Mouse (Mus musculus) hindbrain, embryonic 12.5 days (tissue): ENCODE data around the gene Sdr42e1. TPM values are rescaled to one million over a fixed set of nuclear protein-coding genes. Genes with fewer than 3 reads are reported as not detected.

Source experiments
- ATAC-seq: fragments of 200-750 bp; cut with Nextera tagmentation; 2 replicates; pipeline ENCODE4 v1.8.0; 2017; ENCODE audit warnings: moderate TSS enrichment; ENCODE audit not compliant: low FRiP score
- H3K27ac ChIP-seq: fragments of 300-500 bp; sonication (generic); 2 replicates; pipeline ENCODE4 v1.5.1; 2016; ENCODE audit warnings: mild to moderate bottlenecking
- H3K27me3 ChIP-seq: fragments of 300-500 bp; sonication (generic); 2 replicates; pipeline ENCODE4 v1.6.1; 2016; ENCODE audit warnings: mild to moderate bottlenecking
- H3K36me3 ChIP-seq: fragments of 300-500 bp; sonication (generic); 2 replicates; pipeline ENCODE4 v1.6.1; 2016; ENCODE audit warnings: mild to moderate bottlenecking
- H3K4me1 ChIP-seq: fragments of 300-500 bp; sonication (generic); 2 replicates; pipeline ENCODE4 v1.6.1; 2016
- H3K4me2 ChIP-seq: fragments of 300-500 bp; sonication (generic); replicated peaks from 2 replicates; pipeline ENCODE4 v1.6.1; 2016; ENCODE audit warnings: mild to moderate bottlenecking
- H3K4me3 ChIP-seq: fragments of 300-500 bp; sonication (generic); 2 replicates; pipeline ENCODE4 v1.5.1; 2016; ENCODE audit warnings: mild to moderate bottlenecking
- H3K9ac ChIP-seq: fragments of 300-500 bp; sonication (generic); 2 replicates; pipeline ENCODE4 v1.6.1; 2016; ENCODE audit warnings: mild to moderate bottlenecking, moderate library complexity
- H3K9me3 ChIP-seq: fragments of 300-500 bp; sonication (generic); replicated peaks from 2 replicates; pipeline ENCODE4 v1.6.1; 2016; ENCODE audit warnings: mild to moderate bottlenecking
- WGBS: fragments of 180-500 bp; shearing (Covaris S2); methylation state at CpG from one replicate; pipeline ENCODE4 v1.1.7; 2016; 5-methylcytosine and 5-hydroxymethylcytosine counted together
- polyA plus RNA-seq: library from polyadenylated mRNA; unstranded; fragments of >200 nt; fragmentation: Nextera tagmentation; extraction: Ambion mirVana; gene quantifications from 2 replicates; pipeline ENCODE4 v1.2.1, GENCODE M21; 2016

Sdr42e1 gene
- polyA plus RNA-seq = 0.93 and 1.2 TPM in 2 replicates

DNA sequence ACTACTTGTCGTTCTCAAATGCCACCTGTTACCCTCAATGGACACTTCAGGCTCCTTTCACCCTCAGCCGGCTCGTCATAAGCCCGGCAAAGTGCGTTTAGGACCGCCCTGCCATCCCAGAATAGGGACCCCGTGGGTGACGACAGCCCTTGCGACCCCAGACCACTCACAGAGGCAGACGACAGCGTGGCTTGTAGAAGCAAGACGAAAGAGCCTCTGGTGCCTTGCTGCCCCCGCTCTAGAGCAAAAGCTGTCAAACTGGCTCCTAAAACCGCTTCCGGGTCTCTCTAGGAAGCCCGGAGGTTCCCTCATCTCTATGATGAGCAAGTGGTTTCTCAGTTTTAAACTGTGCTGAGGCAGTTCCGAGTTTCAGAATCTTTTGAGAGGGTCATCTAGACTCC is at the start of gene Sdr42e1:
Gene Sdr42e1, minus strand, starts transcription at position 260 of the 401 bp plus-strand sequence.
- WGBS = 14% methylated on average over 17 of the region's 17 CpGs
- H3K9me3 ChIP-seq = no peaks in the 10 kb centered on the region
- H3K27ac ChIP-seq = no peak within 1 kb of the TSS
- H3K4me2 ChIP-seq = peak within 1 kb of the TSS; percentile 61
- ATAC-seq = no peak
- H3K9ac ChIP-seq = no peak within 1 kb of the TSS
- peak within 1 kb of the TSS; percentile 40 for H3K4me3 ChIP-seq
- no peaks in the 10 kb centered on the region for H3K4me1 ChIP-seq
- H3K27me3 ChIP-seq = no peaks in the 10 kb centered on the region
- H3K36me3 ChIP-seq = no peaks in the 10 kb centered on the region

DNA sequence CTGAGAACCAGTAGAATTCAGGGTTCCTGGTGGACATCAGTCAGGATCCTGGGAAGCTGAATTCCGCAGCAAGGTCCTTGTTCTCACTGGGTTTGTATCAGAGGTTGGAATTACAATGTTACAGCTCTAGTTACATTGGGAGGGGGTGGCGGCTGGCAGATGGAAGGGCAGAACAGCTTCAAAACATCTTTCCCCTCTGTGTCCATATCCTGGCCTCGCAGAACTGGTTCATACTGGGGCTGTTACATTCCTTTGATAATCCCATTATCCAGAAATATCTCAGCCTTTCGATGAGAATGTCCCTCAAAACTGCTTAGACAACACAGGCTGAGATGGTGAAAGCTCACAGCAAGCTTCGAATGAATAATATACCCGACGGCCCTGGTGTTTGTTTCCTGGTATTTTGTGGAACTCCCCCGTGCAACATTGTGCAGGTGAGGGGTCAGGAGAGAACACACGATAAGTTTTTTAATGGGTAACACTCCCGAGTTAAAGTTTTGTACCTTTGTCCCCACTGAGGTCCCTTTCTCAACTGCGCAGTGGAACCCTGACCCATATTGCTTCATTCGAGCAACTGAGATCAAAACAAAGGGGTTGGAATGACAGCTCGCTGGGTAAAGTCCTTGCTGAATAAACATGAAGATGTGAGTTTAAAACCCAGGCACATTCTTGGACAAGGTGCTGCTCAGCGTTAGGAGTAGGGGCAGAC is 44.8 kb upstream of the Sdr42e1 start:
- no peaks in the 10 kb centered on the region for H3K4me1 ChIP-seq
- WGBS = 74% methylated on average over 14 of the region's 14 CpGs
- no peak overlapping the region for H3K27ac ChIP-seq
- no peaks in the 10 kb centered on the region for H3K9me3 ChIP-seq
- no peak for ATAC-seq
- H3K27me3 ChIP-seq = no peaks in the 10 kb centered on the region
- H3K36me3 ChIP-seq = no peaks in the 10 kb centered on the region
- no peak overlapping the region for H3K9ac ChIP-seq
- no peak overlapping the region for H3K4me2 ChIP-seq
- no peak overlapping the region for H3K4me3 ChIP-seq

DNA sequence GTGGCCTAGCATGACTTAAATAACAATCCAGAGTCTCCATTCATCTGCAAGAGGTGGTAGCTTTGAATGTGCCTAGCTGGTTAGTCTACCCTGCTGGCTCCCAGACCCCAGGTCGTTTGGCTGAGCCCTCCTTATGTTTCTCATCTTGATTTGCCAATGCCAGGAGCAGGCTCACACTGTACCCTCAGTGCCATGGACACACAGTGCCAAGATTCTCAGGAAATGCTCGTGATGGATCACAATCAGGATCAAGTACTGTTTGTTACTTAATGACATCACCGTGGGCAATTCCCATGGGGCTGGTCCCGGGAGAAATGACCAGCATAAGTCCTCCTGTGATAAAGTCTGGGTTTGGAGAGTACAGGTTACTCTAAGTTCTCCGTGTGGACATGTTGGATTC is 42.4 kb upstream of the Sdr42e1 start:
- ATAC-seq = no peak
- no peak overlapping the region for H3K4me2 ChIP-seq
- H3K9me3 ChIP-seq = no peaks in the 10 kb centered on the region
- WGBS = 72% methylated on average over 5 of the region's 5 CpGs
- H3K9ac ChIP-seq = no peak overlapping the region
- H3K27ac ChIP-seq = no peak overlapping the region
- H3K36me3 ChIP-seq = no peaks in the 10 kb centered on the region
- no peaks in the 10 kb centered on the region for H3K27me3 ChIP-seq
- H3K4me1 ChIP-seq = no peaks in the 10 kb centered on the region; the same call in 1 of the 2 replicates
- H3K4me3 ChIP-seq = no peak overlapping the region

DNA sequence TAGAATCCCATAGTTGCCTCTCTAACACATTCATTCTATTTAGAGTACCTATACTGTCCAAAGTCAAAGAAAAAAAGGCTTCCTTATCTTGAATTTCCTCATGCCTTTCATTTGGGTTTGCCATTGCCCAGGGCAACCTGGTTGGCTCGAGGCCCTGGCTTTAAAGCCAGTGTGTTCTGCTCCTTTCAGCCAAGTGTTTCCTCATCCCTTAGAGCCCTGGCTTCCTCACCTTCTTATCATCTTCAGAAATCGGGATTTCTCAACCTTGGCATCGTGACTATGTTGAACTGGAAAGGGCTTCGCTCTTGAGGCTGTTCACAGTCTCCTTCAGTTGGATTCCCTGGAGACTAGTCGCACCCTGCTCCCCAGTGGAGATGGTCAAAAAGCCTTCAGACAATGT is 41.1 kb upstream of the Sdr42e1 start:
- Histone ChIP-seq H3K9me3 (no peaks in the 10 kb centered on the region), H3K27ac (no peak overlapping the region), H3K4me3 (no peak overlapping the region), H3K4me2 (no peak overlapping the region), H3K9ac (no peak overlapping the region), H3K27me3 (no peaks in the 10 kb centered on the region), H3K4me1 (no peaks in the 10 kb centered on the region; the same call in 1 of the 2 replicates), H3K36me3 (no peaks in the 10 kb centered on the region)
- WGBS = 90% methylated on average over 5 of the region's 5 CpGs
- ATAC-seq = no peak

DNA sequence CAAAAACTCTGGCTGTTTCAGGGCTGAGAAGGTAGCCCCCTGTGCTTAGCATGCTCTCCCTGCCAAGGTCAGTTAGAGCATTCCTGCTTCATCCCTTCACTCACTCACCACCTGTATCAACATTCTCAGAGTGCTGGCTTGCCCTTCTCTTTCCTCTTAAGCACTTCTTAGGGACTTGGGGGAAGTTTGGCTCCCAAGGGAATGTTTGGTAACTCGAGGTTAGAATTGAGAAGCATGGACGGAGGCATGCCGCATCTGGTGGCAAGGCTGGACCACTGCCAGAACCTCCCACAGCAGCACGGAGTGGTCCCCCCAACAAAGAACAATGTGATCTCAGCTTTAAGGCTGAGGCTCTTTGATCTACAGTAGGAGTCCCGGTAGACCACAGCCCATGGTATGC is 38.7 kb upstream of the Sdr42e1 start:
- no peak for ATAC-seq
- Histone ChIP-seq H3K36me3 (no peaks in the 10 kb centered on the region), H3K4me2 (no peak overlapping the region), H3K9me3 (no peaks in the 10 kb centered on the region), H3K4me1 (no peaks in the 10 kb centered on the region; the same call in 1 of the 2 replicates), H3K9ac (no peak overlapping the region), H3K4me3 (no peak overlapping the region), H3K27ac (no peak overlapping the region), H3K27me3 (no peaks in the 10 kb centered on the region)
- WGBS = 46% methylated on average over 5 of the region's 5 CpGs

DNA sequence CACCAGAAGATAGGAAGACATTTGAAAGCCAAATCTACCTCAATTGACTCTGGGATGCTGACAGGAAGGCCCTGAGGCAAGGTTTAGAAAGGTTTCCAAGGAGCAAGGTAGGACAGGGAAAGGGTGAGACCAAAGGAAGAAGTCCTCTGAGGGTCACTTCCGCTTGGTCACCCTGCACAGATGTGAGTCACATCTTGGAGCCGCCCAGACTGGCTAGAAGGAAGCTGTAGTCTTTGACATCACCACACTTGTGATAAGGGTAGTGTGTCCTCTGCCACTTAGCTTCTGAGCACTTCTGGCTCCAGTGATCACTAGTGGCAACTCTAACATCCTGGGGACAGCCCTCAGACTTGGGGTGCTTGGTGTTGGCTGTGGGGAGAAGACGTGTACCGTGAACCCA is 32.7 kb upstream of the Sdr42e1 start:
- H3K4me1 ChIP-seq = peaks cover 9% of the 10 kb centered on the region; the same call in 1 of the 2 replicates
- no peak overlapping the region for H3K4me2 ChIP-seq
- no peaks in the 10 kb centered on the region for H3K36me3 ChIP-seq
- no peaks in the 10 kb centered on the region for H3K9me3 ChIP-seq
- H3K9ac ChIP-seq = no peak overlapping the region
- no peak for ATAC-seq
- H3K27me3 ChIP-seq = no peaks in the 10 kb centered on the region
- H3K27ac ChIP-seq = no peak overlapping the region
- H3K4me3 ChIP-seq = no peak overlapping the region
- 85% methylated on average over 4 of the region's 4 CpGs for WGBS

DNA sequence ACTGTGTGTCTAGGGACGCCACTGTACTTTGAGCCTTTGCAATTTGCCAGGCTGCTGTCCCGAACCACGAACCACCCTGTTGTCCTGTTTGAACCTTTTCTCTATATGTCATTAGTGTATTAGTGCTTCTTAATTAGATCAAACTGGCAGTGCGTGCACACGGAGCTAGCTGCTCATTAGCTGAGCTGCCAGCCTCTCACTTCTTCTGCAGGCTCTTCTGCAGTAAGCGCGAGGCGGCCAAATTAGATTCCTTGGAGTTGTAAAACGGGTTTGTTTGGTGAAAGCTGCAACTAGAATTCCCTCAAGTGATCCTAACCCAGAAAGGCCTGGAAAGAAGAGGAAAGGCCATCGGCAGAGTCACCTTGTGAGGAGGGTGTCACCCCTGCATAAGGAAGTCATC is 29.2 kb upstream of the Sdr42e1 start:
- H3K4me3 ChIP-seq = no peak overlapping the region
- H3K27me3 ChIP-seq = no peaks in the 10 kb centered on the region
- no peaks in the 10 kb centered on the region for H3K9me3 ChIP-seq
- H3K4me1 ChIP-seq = peaks cover 9% of the 10 kb centered on the region; the same call in 1 of the 2 replicates
- no peaks in the 10 kb centered on the region for H3K36me3 ChIP-seq
- no peak overlapping the region for H3K4me2 ChIP-seq
- no peak for ATAC-seq
- WGBS = 57% methylated on average over 10 of the region's 10 CpGs
- H3K27ac ChIP-seq = no peak overlapping the region
- H3K9ac ChIP-seq = no peak overlapping the region

DNA sequence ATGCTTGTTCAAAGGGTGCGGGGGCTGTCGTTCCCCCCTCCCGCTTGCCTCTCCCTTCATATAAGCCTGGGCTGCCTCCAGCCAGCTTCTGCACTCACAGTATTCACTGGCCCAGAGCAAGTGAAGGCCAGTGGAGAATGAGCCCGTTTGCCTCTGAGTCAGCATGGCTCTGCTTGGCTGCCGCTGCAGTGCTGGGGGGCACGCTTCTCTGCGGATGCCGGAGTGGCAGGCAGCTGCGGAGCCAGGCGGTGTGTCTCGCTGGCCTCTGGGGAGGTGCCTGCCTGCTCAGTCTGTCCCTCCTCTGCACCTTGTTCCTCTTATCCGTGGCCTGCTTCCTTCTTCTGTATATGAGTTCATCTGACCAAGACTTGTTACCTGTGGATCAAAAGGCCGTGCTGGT is 28.4 kb upstream of the Sdr42e1 start, which contains the start of gene Hsd17b2:
Gene Hsd17b2, plus strand, starts transcription at position 46 of the 400 bp plus-strand sequence.
- Histone ChIP-seq H3K27me3 (no peaks in the 10 kb centered on the region), H3K4me2 (no peak within 1 kb of the TSS), H3K4me1 (peaks cover 9% of the 10 kb centered on the region; the same call in 1 of the 2 replicates), H3K27ac (no peak within 1 kb of the TSS), H3K9ac (no peak within 1 kb of the TSS), H3K36me3 (no peaks in the 10 kb centered on the region), H3K4me3 (no peak within 1 kb of the TSS), H3K9me3 (no peaks in the 10 kb centered on the region)
- 45% methylated on average over 13 of the region's 13 CpGs for WGBS
- ATAC-seq = no peak

DNA sequence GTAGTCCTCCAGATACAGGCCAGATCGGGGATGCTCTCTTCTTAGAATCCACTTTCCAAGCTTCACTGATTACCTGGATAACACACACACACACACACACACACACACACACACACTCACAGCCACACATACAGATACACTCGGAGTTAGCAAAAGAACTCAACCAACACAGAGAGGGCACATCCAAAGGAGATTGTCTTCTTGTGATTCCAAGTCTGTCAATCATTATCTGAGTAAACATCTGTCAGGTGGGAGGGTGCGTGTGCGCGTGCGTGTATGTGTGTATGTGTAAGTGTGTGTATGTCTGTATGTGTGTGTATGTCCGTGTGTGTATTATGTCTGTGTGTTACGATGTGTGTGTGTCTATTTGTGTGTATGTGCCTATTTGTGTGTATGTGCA is 27.8 kb upstream of the Sdr42e1 start:
- WGBS = 90% methylated on average over 8 of the region's 8 CpGs
- Histone ChIP-seq H3K4me3 (no peak overlapping the region), H3K4me1 (peaks cover 9% of the 10 kb centered on the region; the same call in 1 of the 2 replicates), H3K4me2 (no peak overlapping the region), H3K27me3 (no peaks in the 10 kb centered on the region), H3K27ac (no peak overlapping the region), H3K9ac (no peak overlapping the region), H3K9me3 (no peaks in the 10 kb centered on the region), H3K36me3 (no peaks in the 10 kb centered on the region)
- no peak for ATAC-seq

DNA sequence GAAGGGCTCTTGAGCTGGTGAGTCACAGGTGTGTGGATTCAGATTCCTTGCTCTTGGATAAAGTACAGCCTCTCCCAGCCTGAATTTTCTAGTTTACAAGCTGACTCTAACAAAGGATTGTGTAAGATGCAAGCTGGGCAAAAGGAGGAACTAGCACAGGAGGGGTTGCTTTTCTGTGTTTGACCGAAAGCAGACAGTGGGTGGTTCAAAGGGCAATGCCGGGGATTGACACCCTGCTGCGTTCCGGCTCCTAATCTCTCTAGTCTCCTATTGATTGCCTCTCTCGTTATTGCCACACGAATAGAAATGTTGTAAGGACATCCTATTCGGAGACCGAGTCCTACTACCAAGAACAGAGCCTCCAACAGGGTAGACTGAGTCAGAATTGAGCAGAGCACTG is 27.2 kb upstream of the Sdr42e1 start:
- Histone ChIP-seq H3K36me3 (no peaks in the 10 kb centered on the region), H3K9ac (no peak overlapping the region), H3K4me1 (peaks cover 9% of the 10 kb centered on the region; the same call in 1 of the 2 replicates), H3K9me3 (no peaks in the 10 kb centered on the region), H3K27ac (no peak overlapping the region), H3K27me3 (no peaks in the 10 kb centered on the region), H3K4me2 (no peak overlapping the region), H3K4me3 (no peak overlapping the region)
- ATAC-seq = no peak
- 61% methylated on average over 8 of the region's 8 CpGs for WGBS

DNA sequence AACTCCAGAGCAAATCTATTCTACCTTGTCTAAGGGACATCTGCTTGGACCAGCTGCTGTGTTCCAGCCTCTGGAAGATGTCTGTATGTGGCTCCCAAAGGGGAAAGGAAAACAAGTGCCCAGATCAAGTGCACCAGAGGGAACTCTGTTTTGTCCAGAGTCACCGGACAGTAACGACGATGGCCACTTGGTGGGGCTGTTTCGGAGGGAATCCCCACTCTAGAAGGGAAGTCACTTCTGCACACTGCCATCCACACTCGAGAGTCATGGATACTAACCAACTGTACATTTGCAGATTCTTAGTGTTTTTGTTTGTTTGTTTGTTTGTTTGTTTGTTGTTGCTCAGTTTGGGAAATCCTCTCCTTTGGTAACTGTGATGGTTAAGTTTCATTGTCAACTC is 23.8 kb upstream of the Sdr42e1 start:
- no peak overlapping the region for H3K4me3 ChIP-seq
- H3K9me3 ChIP-seq = no peaks in the 10 kb centered on the region
- H3K9ac ChIP-seq = no peak overlapping the region
- ATAC-seq = no peak
- peaks cover 5% of the 10 kb centered on the region; the same call in 1 of the 2 replicates for H3K4me1 ChIP-seq
- H3K27me3 ChIP-seq = no peaks in the 10 kb centered on the region
- no peaks in the 10 kb centered on the region for H3K36me3 ChIP-seq
- 36% methylated on average over 5 of the region's 5 CpGs for WGBS
- no peak overlapping the region for H3K4me2 ChIP-seq
- H3K27ac ChIP-seq = no peak overlapping the region

DNA sequence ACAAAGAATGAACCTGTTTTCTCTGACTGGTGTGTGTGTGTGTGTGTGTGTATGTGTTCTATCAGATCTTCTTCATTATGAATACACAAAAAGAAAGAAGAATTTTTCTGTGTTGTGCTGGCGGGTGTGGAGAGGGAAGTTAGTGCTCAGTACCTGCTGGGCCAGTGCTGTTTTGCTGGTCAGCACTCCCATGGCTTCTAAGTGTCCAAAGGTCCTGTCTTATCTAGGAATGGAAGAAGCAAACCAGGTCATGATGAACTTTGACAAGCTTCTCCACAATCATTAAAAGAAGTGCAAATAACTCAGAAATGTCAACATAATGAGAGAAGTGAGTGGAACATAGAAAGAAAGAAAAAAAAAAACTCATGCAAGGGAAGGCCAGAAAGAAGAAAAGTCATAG is 22.1 kb upstream of the Sdr42e1 start:
- Histone ChIP-seq H3K4me2 (no peak overlapping the region), H3K9me3 (no peaks in the 10 kb centered on the region), H3K27me3 (no peaks in the 10 kb centered on the region), H3K27ac (no peak overlapping the region), H3K9ac (no peak overlapping the region), H3K36me3 (no peaks in the 10 kb centered on the region), H3K4me3 (no peak overlapping the region), H3K4me1 (no peaks in the 10 kb centered on the region)
- 97% methylated on average over 1 of the region's 1 CpGs for WGBS
- ATAC-seq = no peak

DNA sequence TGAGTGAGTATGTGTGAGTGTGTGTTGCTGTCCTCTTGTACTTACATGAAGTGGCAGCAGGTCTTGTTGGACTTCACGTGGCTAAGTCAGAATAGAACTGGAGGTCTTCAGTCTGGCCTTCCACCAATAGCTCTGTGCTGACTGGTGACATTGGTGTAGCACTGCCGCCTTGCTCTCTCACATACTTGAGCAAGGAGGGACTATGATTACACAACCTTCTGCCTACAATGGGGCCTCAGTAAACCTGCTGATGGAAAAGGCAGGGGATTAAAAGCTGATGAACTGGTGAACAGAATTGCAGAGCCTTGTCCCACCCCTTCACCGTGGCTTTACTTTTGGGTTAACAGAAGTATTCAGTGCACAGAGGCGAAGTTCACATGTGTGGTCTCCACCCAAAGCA is 18.6 kb upstream of the Sdr42e1 start:
- no peak overlapping the region for H3K4me3 ChIP-seq
- H3K4me1 ChIP-seq = no peaks in the 10 kb centered on the region
- no peaks in the 10 kb centered on the region for H3K27me3 ChIP-seq
- no peaks in the 10 kb centered on the region for H3K36me3 ChIP-seq
- H3K27ac ChIP-seq = no peak overlapping the region
- no peak overlapping the region for H3K4me2 ChIP-seq
- H3K9ac ChIP-seq = no peak overlapping the region
- WGBS = 93% methylated on average over 4 of the region's 4 CpGs
- H3K9me3 ChIP-seq = no peaks in the 10 kb centered on the region
- ATAC-seq = no peak
